Mouse (Mus musculus) Patski (cell line): ENCODE results near the gene Ttc28. TPM values are rescaled to one million over a fixed set of nuclear protein-coding genes. Genes with fewer than 3 reads are reported as not detected.

Experiments
- ATAC-seq: fragments of 100-300 bp; one replicate; pipeline ENCODE4 v1.8.0; 2021
- CTCF ChIA-PET: fragments of 350-600 bp; sonication (Branson Sonifier 250); formaldehyde crosslinking; loops from one replicate; lab custom pipeline; 2022; ENCODE audit warnings: inconsistent platforms; lab: Charles Lee
- POLR2A ChIA-PET: fragments of 350-600 bp; sonication (Branson Sonifier 250); formaldehyde crosslinking; loops from one replicate; lab custom pipeline; 2022; ENCODE audit warnings: antibody characterized with exemption, inconsistent platforms; lab: Charles Lee
- DNase-seq: peaks from one replicate; pipeline ENCODE4 v3.0.0-alpha.2; 2011; ENCODE audit warnings: low read depth, low spot score
- H3K27me3 ChIP-seq: fragments of 371-371 bp; one replicate; pipeline ENCODE4 v1.5.1; 2021
- CTCF ChIP-seq: fragments of 100-300 bp; IDR thresholded peaks from one replicate; pipeline ENCODE4 v1.5.1; 2021
- in situ Hi-C: fragments of 300-500 bp; cut with MboI; formaldehyde crosslinking; loops from 3 replicates; pipeline ENCODE4 v1.11.1; 2018; ENCODE audit warnings: low pct_unique_long_range_greater_than_20kb, mixed read lengths
- polyA plus RNA-seq: library from polyadenylated mRNA; unstranded; gene quantifications from one replicate; pipeline ENCODE4 v1.2.3, GENCODE M21; 2021

Gene Ttc28
- polyA plus RNA-seq, 1 experiment from 2014 or later: 9.0 TPM

- ATAC-seq: peak; percentile 49
- in situ Hi-C loops: no loop called here
Measured at GRCm38 (mm10) chr5:111098516-111099274, 219.1 kb downstream of the Ttc28 start.

DNA sequence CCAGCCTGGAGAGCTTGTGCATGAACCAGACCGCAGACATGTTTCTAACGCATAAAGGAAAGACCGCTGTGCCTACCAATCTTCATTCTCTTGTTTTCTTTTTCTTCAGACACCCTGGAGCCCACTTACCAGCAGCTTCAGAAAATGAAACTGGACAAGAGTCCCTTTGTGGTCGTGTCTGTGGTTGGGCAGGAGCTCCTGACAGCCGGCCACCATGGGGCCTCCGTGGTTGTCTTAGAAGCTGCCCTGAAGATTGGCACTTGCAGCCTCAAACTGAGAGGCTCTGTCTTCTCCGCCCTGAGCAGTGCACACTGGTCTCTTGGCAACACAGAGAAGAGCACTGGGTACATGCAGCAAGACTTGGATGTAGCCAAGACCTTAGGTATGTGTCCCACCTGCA lies 221.0 kb downstream of the Ttc28 start:
- no peak for TF ChIP-seq CTCF
- in situ Hi-C loops: no loop called here
- ATAC-seq (no peak), DNase-seq (no peak)
- CTCF ChIA-PET: interaction anchor here (1.0 to 1.2 kb wide), 3 partner anchors 12 to 103 kb away, joined by 3 read pairs; no protein-coding TSS in a partner anchor
- no peaks in the 10 kb centered on the region for H3K27me3 ChIP-seq
- POLR2A ChIA-PET: interaction anchor here (1.5 kb wide), 1 partner anchor 15 kb away, joined by 6 read pairs; no protein-coding TSS in a partner anchor

More at GRCm38 (mm10) chr5:111098516-111099274, 219.1 kb downstream of the Ttc28 start:
- no peak for DNase-seq
- no peak for TF ChIP-seq CTCF
- no peaks in the 10 kb centered on the region for H3K27me3 ChIP-seq
- CTCF ChIA-PET: interaction anchor here (1.1 to 3.6 kb wide), 10 partner anchors 12 to 175 kb away, joined by 3 to 26 read pairs (median 4); no protein-coding TSS in a partner anchor
- POLR2A ChIA-PET: interaction anchor here (1.0 kb wide), 1 partner anchor 12 kb away, joined by 4 read pairs; no protein-coding TSS in a partner anchor

GRCm38 (mm10) chr5:111101383-111101932 lies 221.9 kb downstream of the Ttc28 start:
- ChIA-PET POLR2A (no interaction called here), CTCF (interaction anchor here (0.8 to 1.2 kb wide), 3 partner anchors 14 to 104 kb away, joined by 3 read pairs; no protein-coding TSS in a partner anchor)
- TF ChIP-seq CTCF: no peak
- DNase-seq (no peak), ATAC-seq (no peak)
- H3K27me3 ChIP-seq: no peaks in the 10 kb centered on the region
- in situ Hi-C loops: no loop called here

- in situ Hi-C loops: no loop called here
- H3K27me3 ChIP-seq: no peaks in the 10 kb centered on the region
- POLR2A ChIA-PET: interaction anchor here (0.8 kb wide), 1 partner anchor 54 kb away, joined by 3 read pairs; no protein-coding TSS in a partner anchor
- no peak for TF ChIP-seq CTCF
- CTCF ChIA-PET: interaction anchor here (1.0 kb wide), 1 partner anchor 15 kb away, joined by 3 read pairs; no protein-coding TSS in a partner anchor
- ATAC-seq (no peak), DNase-seq (no peak)
Measured at GRCm38 (mm10) chr5:111104801-111105200, 225.2 kb downstream of the Ttc28 start.

DNA sequence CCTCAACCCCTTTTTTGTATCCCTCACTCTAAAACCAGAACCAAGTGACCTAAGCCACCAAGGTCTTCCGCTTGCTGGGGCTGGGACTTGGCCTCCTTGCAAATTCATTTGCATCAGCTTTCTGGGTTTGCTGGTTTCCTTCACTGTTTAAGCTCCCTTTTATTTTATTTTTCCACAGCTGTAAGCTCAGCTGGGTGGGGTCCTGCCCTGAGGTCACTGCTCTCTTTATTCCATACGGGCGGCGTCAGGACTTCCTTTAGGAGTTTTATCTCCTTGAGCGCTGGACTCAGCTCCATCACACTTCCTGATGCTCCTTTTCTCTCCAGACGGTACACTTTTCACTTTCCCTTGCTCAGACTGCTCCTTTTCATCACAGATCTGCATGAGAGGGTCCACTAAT lies 231.8 kb downstream of the Ttc28 start:
- CTCF ChIA-PET: interaction anchor here (0.9 kb wide), 1 partner anchor 13 kb away, joined by 4 read pairs; no protein-coding TSS in a partner anchor
- TF ChIP-seq CTCF: no peak
- no peaks in the 10 kb centered on the region for H3K27me3 ChIP-seq
- POLR2A ChIA-PET: interaction anchor here (0.9 kb wide), 1 partner anchor 95 kb away, joined by 5 read pairs; no protein-coding TSS in a partner anchor
- in situ Hi-C loops: no loop called here
- DNase-seq (no peak), ATAC-seq (no peak)

- ATAC-seq (no peak), DNase-seq (no peak)
- TF ChIP-seq CTCF: no peak
- CTCF ChIA-PET: interaction anchor here (2.1 kb wide), 1 partner anchor 95 kb away, joined by 7 read pairs; no protein-coding TSS in a partner anchor
- H3K27me3 ChIP-seq: no peaks in the 10 kb centered on the region
- POLR2A ChIA-PET: no interaction called here
- in situ Hi-C loops: no loop called here
Measured at GRCm38 (mm10) chr5:111113183-111113582, 233.6 kb downstream of the Ttc28 start.

DNA sequence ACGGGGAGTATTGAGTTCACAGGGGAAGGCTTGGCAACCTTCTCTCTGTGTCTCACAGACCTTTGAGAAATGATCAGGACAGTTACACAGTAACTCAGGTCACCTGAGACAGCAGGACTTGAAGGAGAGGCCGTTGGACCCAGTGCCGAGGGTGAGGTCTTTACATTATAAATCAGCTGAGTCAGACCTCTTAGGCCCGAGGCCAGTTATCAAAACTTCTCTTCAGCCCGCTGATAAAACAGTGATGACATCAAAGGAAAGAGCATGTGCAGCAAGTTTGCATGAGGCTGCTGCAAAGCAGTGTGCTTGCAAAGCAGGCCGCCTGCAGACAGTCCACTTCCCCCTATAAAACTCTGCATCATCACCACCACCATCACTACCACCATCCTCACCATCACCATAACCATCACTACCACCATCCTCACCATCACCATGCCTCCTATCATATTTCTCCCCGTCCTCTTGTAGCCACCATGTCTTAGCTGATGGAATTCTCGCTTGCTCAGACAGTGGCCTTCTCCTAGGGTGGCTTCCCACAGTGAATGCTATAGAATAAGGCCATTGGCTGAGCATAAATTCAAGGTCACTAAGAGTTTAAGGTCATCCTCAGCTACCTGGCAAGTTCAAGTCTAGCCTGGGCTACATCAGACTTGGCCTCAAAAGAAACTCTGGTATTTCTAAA lies 234.2 kb downstream of the Ttc28 start:
- DNase-seq (no peak), ATAC-seq (no peak)
- ChIA-PET CTCF (interaction anchor here (2.1 kb wide), 1 partner anchor 95 kb away, joined by 7 read pairs; no protein-coding TSS in a partner anchor), POLR2A (no interaction called here)
- no peak for TF ChIP-seq CTCF
- in situ Hi-C loops: no loop called here
- H3K27me3 ChIP-seq: no peaks in the 10 kb centered on the region

DNA sequence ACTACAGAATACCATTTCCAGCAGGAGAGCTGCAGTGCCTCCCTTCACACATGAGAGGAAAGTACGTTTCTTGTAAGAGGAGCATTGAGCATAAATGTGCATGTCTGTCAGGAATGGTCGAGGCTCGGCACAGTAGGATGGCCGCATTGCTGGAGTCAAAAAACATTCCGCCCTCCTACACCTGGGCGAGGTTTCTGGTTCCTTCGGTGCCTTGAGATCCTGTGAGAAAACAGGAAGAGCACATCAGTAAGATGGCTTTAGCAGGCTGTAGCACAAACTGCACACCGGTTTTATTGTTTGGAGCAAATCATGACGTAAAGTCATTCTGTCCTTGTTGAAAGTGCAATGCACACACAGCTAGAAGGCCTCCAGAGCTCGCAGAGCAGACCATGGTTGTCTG lies 235.0 kb downstream of the Ttc28 start:
- no peak for ATAC-seq
- POLR2A ChIA-PET: interaction anchor here (1.6 kb wide), 1 partner anchor 14 kb away, joined by 6 read pairs; no protein-coding TSS in a partner anchor
- H3K27me3 ChIP-seq: no peaks in the 10 kb centered on the region
- no peak for TF ChIP-seq CTCF
- CTCF ChIA-PET: interaction anchor here (0.9 to 2.1 kb wide), 2 partner anchors 22 to 94 kb away, joined by 3 to 7 read pairs; no protein-coding TSS in a partner anchor
- in situ Hi-C loops: no loop called here
- no peak for DNase-seq

DNA sequence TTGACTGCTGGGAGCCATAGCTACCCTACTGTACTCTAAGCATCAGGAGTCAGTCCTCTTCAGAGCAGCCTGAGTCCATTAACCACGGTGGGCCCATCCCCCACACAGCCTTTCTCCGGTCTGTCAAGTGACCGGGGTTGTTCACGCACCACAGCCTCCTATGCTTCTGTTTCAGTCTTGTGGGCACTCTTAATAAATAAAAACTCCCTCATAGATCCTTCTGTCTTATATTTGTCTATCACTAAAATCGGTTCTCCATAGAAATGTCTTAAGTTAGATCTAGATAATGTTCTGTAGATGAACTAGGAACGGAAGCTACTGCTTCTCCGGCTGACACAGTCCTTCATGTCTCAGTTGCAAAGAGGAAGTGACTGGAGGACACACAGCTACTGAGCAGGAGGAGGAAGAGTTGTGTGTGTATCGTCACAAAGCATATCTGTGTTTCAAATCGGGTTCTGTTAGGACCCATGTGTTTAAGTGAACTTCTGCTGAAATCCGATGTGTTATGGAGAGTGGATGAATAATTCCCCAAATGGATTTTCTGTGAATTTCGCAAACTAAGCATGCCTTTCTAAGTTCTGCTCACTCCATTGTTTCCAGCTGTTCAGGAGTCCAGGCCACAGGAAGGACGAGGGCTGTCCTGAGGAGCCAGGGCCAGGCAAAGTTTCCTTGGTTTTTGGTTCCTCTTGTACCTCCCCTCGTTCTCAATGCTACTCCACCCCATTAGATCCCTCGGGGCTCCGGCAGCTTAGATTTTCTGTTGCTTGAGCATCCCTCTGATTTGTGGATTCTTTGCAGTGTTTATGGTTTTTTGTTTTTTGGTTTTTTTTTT lies 236.1 kb downstream of the Ttc28 start:
- no peak for ATAC-seq
- CTCF ChIA-PET: interaction anchor here (1.1 to 1.3 kb wide), 2 partner anchors 15 to 18 kb away, joined by 3 to 5 read pairs; no protein-coding TSS in a partner anchor
- TF ChIP-seq CTCF: no peak
- POLR2A ChIA-PET: interaction anchor here (1.6 kb wide), 1 partner anchor 15 kb away, joined by 6 read pairs; no protein-coding TSS in a partner anchor
- in situ Hi-C loops: loop anchor here (5.0 kb wide), 2 partner anchors 92 to 137 kb away; no protein-coding TSS in a partner anchor
- DNase-seq: no peak
- H3K27me3 ChIP-seq: no peaks in the 10 kb centered on the region
